Mouse (Mus musculus): Measurements from ENCODE around the gene Gcgr.
A peak's percentile ranks its signal among the peaks of the same experiment; 100 is the strongest.
"Not testable (repeated sequence)": the region's sequence is repeated elsewhere in the genome, so short reads cannot be mapped to it uniquely, and the experiment has no call there.

The Gcgr gene

GRCm38 (mm10) chr11:120571122-120571521 lies 40.6 kb downstream of the Gcgr start:
- no peak for DNase-seq (ENCODE audit: extremely low spot score, low spot score)

DNA sequence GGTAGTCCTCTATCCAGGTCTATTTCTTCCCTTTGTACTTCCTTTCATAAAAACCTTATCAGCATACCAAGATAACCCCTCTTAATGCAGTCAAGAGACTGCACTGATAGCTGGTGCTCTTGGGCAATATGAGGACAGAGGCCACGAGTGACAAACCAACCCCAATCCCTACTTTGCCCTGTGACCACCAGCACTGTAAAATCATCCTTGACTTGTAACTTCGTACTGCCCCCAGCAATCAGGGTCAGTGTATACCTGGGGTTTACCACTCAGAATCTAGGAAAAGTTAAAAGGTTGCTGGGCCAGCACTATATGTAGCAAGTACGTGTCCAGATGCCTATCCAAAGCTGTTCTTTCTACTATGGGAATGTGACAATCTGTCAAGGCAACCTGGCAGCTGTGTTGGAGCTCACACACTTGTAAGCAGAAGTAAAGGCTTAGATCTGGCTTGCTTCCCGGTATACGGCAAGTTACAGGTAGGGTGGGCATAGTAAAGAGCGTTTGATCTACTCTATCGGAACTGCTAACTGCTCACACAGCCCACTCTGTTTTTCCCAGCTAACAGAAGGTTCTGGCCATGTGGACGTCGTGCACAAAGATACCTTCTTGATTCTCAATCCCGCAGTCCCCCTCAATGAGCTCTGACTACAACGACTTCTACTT lies 41.4 kb downstream of the Gcgr start:
- no peak for DNase-seq (ENCODE audit: extremely low spot score, low spot score)

DNA sequence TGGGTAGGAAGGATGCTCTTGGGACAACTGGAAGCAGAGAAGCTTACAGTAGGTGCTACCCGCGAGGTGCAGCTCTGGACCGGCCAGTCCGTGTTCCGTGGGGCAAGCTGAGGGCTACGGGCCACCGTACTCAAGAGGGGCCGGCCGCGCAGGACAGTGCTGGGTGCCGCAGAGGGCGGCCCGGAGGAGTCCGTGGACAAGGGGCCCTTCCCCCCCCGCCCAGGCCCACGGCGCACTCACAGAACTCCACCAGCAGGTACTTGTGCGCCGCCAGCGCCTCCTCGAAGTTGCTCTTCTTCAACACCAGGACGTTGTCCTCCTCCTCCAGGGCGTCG lies 41.9 kb downstream of the Gcgr start:
- no peak for DNase-seq (ENCODE audit: extremely low spot score, low spot score)

GRCm38 (mm10) chr11:120572752-120573584 lies 42.5 kb downstream of the Gcgr start, which contains the start of gene P4hb:
TSS of gene P4hb (minus strand) at chr11:120573253.
- DNase-seq (ENCODE audit: extremely low spot score, low spot score): peak; percentile 99

- peak; percentile 38 for DNase-seq (ENCODE audit: extremely low spot score, low spot score)
Measured at GRCm38 (mm10) chr11:120573585-120574277, 43.2 kb downstream of the Gcgr start.

DNA sequence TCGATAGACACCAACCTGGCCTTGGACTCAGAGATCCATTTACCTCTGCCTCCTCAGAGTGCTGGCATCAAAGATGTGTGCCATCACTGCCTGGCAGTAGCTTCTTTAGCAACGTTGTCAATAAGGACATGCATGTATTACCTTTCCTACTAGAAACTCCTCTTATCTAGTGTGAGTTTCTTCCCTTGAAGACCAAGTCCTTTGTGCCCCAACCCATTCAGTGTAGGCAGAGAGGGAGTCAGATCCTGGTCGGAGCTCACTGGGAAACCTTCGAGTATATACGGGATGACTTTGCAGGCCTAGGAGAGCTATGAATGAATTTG lies 43.7 kb downstream of the Gcgr start:
- DNase-seq (ENCODE audit: extremely low spot score, low spot score): no peak

DNA sequence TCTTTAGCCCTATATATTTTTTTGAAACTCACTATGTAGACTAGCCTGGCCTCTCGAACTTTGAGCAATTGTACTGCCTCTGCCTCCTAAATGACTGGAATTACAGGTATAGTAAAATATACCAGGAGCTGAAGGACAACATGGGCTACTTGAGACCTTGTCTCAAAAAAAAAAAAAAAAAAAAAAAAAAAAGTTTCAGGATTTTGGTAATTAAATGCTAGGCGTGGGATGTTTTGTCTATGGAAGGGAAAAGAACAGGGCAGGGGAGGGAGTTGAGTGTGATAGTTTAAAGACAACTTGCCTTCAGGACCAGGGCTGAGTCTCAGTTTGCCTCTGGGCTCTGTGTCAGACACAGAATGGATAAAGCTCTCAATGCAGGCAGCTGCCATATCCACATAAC lies 44.5 kb downstream of the Gcgr start:
- no peak for DNase-seq (ENCODE audit: extremely low spot score, low spot score)

DNA sequence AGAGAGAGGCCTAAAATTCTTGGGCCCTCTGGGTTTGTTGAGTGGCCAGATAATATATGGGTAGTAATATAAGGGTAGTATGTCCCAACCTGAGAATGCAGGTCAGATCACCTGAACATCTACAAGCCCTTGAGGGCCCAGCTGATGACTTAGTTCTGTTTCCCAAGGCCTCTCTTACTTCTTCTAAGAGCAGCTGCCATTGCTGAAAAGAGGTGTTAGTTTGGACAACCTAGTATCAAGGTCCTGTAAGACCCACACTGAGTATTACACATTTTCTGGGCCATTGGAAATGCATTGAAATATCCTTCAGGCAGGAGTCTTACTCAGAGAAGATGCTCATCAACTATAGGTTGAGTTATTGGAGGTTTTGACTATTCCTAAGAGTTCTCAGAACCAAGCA lies 45.4 kb downstream of the Gcgr start:
- DNase-seq (ENCODE audit: extremely low spot score, low spot score): no peak

GRCm38 (mm10) chr11:120576365-120576981 lies 46.0 kb downstream of the Gcgr start:
- peak; percentile 15 for DNase-seq (ENCODE audit: extremely low spot score, low spot score)

- DNase-seq (ENCODE audit: extremely low spot score, low spot score): no peak
Measured at GRCm38 (mm10) chr11:120577211-120578023, 46.9 kb downstream of the Gcgr start.

DNA sequence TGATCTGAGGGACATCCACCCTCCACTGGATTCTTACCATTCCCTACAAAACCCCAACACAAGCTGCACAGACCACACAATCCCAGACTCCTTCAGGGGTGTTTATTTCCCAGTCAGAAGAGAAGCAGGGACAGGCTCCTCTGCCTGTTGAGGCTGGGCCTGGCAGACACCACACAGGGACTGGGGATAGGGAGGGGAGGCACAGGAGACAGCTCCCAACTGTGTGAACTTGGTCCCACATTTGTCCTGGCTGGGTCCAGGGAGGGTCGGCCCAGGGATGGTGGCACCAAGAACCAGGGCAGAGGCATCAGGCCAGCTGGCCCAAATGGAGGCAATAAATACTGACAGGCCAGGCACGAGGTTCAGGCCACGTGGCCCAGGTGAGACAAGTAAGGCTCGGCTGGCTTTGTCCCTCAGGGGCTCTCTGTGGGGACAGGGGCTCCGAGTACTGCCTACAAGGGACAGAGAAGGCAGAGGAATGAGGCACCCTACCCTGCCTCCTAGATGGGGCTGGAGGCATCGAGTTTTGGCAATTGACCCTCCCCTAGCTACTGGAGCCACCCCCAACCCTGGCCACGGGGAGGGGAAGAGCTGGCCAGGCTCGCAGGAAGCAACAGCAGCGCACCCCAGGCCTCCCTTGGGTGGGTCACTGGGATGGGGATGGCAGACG lies 47.7 kb downstream of the Gcgr start:
- DNase-seq (ENCODE audit: extremely low spot score, low spot score): no peak

- DNase-seq (ENCODE audit: extremely low spot score, low spot score): no peak
Measured at GRCm38 (mm10) chr11:120578694-120579243, 48.3 kb downstream of the Gcgr start.

GRCm38 (mm10) chr11:120579316-120580107 lies 49.0 kb downstream of the Gcgr start:
- peak; percentile 93 for DNase-seq (ENCODE audit: extremely low spot score, low spot score)

GRCm38 (mm10) chr11:120580190-120580589 lies 49.7 kb downstream of the Gcgr start:
- no peak for DNase-seq (ENCODE audit: extremely low spot score, low spot score)

GRCm38 (mm10) chr11:120580871-120581331 lies 50.4 kb downstream of the Gcgr start:
- peak; percentile 59 for DNase-seq (ENCODE audit: extremely low spot score, low spot score)

DNA sequence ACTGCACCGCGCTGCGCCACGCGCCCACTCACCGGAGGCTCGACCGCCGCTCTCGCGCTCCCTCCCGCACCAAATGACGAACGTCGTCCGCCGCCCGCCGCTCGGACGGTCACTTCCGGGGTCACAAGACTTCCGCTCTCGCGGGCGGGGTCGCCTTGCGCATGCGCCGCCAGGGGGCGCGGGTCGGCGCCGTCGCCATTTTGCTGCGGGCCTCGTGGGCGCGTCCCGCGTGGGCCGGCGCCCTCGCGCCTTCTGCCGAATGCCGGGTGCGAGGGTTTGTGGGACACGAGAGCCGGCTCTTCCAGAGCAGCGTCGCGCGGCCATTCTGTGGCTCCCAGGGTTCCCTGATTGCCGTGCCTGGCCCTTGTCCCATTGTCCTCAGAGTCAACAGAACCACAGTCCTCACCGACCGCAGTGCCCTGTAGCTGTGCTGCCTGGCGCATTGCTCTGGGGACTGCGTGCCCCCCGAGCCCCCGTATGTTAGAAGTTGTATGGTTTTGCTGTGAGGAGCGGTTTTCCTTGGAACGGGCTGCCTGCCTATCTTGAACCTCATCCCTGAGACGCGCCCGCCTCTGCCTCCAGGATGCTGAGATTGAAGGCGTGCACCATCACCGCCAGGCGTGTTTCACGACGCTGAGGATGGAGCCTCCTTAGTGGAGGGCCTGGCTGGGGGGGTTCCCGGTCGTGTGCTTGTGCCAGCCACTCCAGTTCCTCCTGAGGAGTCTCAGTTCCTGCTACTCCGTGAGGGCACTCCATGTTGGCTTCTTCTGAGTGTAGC lies 51.2 kb downstream of the Gcgr start, which contains the start of gene Arhgdia:
TSS of gene Arhgdia (minus strand) at position 135 of the 778 bp plus-strand sequence.
- peak; percentile 91 for DNase-seq (ENCODE audit: extremely low spot score, low spot score)

- no peak for DNase-seq (ENCODE audit: extremely low spot score, low spot score)
Measured at GRCm38 (mm10) chr11:120582268-120582981, 51.9 kb downstream of the Gcgr start.

- not testable (repeated sequence) for DNase-seq (ENCODE audit: extremely low spot score, low spot score)
Measured at GRCm38 (mm10) chr11:120582982-120583293, 52.4 kb downstream of the Gcgr start.

All from neural tube, embryonic 10.5 days (tissue).